Mouse (Mus musculus): ENCODE results near the gene Gm16253.

Gm16253 gene

DNA sequence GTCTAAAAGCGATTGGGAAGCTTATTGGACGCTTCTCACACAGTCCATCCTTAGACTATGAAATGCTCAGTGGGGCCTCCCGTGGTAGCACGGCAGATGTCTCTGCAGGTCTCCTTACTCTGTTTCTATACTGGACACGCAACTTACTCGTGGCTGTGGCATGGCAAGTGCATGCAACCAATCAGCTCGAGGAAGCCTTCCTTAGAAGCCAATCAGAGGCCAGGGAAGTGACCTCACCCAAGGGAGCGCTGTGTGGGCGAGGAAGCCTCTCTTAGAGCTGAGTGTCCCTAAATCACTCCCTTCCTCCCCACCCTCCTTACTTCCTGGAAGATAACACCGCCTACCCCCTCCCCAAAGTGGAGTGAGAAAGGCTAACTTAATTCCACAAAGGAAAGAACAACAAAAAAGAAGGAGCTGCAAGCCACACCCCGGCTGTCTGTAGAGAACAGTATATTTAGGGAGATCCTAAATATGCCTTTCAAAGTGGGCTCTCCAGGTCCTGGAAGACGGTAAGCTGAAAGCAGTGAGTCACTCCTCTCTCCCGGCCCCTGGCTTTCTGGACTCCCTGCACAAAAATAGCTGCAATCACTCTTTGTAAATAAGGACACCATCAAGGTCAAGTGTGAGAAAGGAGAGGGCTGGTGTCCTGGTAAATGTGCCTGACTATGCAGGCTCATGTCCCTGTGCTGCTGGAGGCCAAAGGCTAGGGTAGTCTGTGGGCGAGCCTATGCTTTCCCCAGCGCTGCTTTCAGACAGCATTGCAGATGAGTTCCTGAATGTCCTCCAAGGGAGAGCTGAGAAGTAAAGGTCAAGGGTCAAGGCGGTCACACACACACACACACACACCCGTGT lies at the start of gene Gm16253:
Gm16253 (plus strand) TSS at position 295 of the 852 bp plus-strand sequence.
- Histone ChIP-seq H3K4me3 (replicated peaks; ENCODE audit: low read length) (peak within 1 kb of the TSS; percentile 68), H3K9me3 (ENCODE audit: low read length) (no peaks in the 10 kb centered on the region), H3K27me3 (ENCODE audit: insufficient read depth, low read length) (no peaks in the 10 kb centered on the region), H3K4me1 (replicated peaks; ENCODE audit: low read depth, low read length) (peaks cover 90% of the 10 kb centered on the region), H3K36me3 (ENCODE audit: insufficient read depth, low read length) (peaks cover 25% of the 10 kb centered on the region)
- TF ChIP-seq NANOG (IDR thresholded peaks at IDR 0.05; ENCODE audit: borderline replicate concordance, low read length): no peak
- no peak for TF ChIP-seq POU5F1 (IDR thresholded peaks at IDR 0.05; ENCODE audit: borderline replicate concordance, low read length)

DNA sequence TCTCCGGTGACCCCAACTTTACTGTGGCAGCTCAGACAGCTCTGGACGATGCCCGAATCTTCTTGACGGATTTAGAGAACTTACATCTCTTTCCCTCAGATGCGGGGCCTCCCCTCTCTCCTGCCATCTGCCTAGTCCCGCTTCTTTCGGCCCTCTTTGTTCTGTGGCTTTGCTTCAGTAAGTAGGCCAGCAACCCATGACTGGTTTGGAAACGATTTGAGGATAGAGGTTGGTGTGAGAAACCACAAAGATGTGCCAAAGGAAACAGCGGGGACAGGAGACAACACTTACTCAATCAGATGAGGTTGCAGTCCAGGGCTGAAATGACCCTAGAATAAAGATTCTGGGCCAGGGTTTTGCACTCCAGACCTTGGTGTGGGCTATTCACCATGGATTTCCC lies 48.3 kb upstream of the Gm16253 start:
- H3K36me3 ChIP-seq (ENCODE audit: insufficient read depth, low read length): no peaks in the 10 kb centered on the region
- TF ChIP-seq POU5F1 (IDR thresholded peaks at IDR 0.05; ENCODE audit: borderline replicate concordance, low read length) (no peak), CTCF (conservative IDR thresholded peaks at IDR 0.05; ENCODE audit: low read length) (no peak), NANOG (IDR thresholded peaks at IDR 0.05; ENCODE audit: borderline replicate concordance, low read length) (no peak)
- no peaks in the 10 kb centered on the region for H3K9me3 ChIP-seq (ENCODE audit: low read length)
- H3K4me1 ChIP-seq (replicated peaks; ENCODE audit: low read depth, low read length): peaks cover 25% of the 10 kb centered on the region
- H3K4me3 ChIP-seq (replicated peaks; ENCODE audit: low read length): peak overlapping the region; percentile 80
- peaks cover 51% of the 10 kb centered on the region for H3K27me3 ChIP-seq (ENCODE audit: insufficient read depth, low read length)

DNA sequence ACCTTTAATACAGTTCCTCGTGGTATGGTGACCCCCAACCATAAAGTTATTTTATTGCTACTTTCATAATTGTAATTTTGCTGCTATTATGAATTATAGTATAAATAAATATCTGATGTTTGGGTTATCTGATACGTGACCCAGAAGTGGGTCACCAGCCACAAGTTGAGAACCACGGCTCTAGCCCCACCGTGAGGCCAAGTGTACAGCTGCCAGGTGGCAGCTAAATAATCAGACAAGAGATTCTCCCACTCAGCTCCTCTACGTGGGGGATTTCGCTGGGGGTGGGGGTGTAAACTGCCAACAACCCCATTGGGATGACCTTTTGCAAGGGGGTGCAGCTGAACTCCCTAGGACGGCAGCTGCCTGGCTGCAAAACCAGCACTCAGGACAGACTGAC lies 44.7 kb upstream of the Gm16253 start:
- H3K36me3 ChIP-seq (ENCODE audit: insufficient read depth, low read length): no peaks in the 10 kb centered on the region
- no peak overlapping the region for H3K4me3 ChIP-seq (replicated peaks; ENCODE audit: low read length)
- no peak for TF ChIP-seq NANOG (IDR thresholded peaks at IDR 0.05; ENCODE audit: borderline replicate concordance, low read length)
- no peak for TF ChIP-seq CTCF (conservative IDR thresholded peaks at IDR 0.05; ENCODE audit: low read length)
- peaks cover 30% of the 10 kb centered on the region for H3K27me3 ChIP-seq (ENCODE audit: insufficient read depth, low read length)
- peaks cover 15% of the 10 kb centered on the region for H3K4me1 ChIP-seq (replicated peaks; ENCODE audit: low read depth, low read length)
- no peaks in the 10 kb centered on the region for H3K9me3 ChIP-seq (ENCODE audit: low read length)

- Histone ChIP-seq H3K9me3 (ENCODE audit: low read length) (no peaks in the 10 kb centered on the region), H3K36me3 (ENCODE audit: insufficient read depth, low read length) (no peaks in the 10 kb centered on the region), H3K27me3 (ENCODE audit: insufficient read depth, low read length) (peaks cover 8% of the 10 kb centered on the region; the same call in 1 of the 2 replicates), H3K4me3 (replicated peaks; ENCODE audit: low read length) (no peak overlapping the region), H3K4me1 (replicated peaks; ENCODE audit: low read depth, low read length) (no peaks in the 10 kb centered on the region)
- TF ChIP-seq CTCF (conservative IDR thresholded peaks at IDR 0.05; ENCODE audit: low read length): peak; percentile 37
- no peak for TF ChIP-seq NANOG (IDR thresholded peaks at IDR 0.05; ENCODE audit: borderline replicate concordance, low read length)
Observed at GRCm38 (mm10) chr3:96534300-96534699, 42.5 kb upstream of the Gm16253 start.

DNA sequence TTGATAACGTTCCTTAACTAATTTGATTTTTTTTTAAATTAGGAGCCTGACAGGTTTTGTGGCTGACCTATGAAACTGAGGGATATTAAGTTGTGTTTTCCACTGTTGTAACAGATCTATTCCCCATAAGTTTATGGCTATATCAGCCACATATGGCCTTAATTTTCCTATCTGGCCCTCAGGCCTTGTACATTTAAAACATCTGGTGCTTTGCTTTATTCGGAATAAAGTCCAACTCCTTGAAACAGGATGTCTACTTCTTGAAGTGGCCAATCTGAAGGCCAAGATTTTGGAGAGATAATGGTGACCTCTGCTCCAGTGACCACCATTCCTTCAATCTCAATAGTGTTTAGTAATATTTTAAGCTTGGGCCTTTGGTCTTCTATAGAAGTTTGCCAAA lies 37.5 kb upstream of the Gm16253 start:
- Histone ChIP-seq H3K36me3 (ENCODE audit: insufficient read depth, low read length) (no peaks in the 10 kb centered on the region), H3K27me3 (ENCODE audit: insufficient read depth, low read length) (peaks cover 8% of the 10 kb centered on the region; the same call in 1 of the 2 replicates), H3K4me3 (replicated peaks; ENCODE audit: low read length) (no peak overlapping the region), H3K9me3 (ENCODE audit: low read length) (no peaks in the 10 kb centered on the region), H3K4me1 (replicated peaks; ENCODE audit: low read depth, low read length) (peaks cover 5% of the 10 kb centered on the region; the same call in 1 of the 2 replicates)
- TF ChIP-seq POU5F1 (IDR thresholded peaks at IDR 0.05; ENCODE audit: borderline replicate concordance, low read length): no peak
- TF ChIP-seq CTCF (conservative IDR thresholded peaks at IDR 0.05; ENCODE audit: low read length): no peak
- no peak for TF ChIP-seq NANOG (IDR thresholded peaks at IDR 0.05; ENCODE audit: borderline replicate concordance, low read length)

DNA sequence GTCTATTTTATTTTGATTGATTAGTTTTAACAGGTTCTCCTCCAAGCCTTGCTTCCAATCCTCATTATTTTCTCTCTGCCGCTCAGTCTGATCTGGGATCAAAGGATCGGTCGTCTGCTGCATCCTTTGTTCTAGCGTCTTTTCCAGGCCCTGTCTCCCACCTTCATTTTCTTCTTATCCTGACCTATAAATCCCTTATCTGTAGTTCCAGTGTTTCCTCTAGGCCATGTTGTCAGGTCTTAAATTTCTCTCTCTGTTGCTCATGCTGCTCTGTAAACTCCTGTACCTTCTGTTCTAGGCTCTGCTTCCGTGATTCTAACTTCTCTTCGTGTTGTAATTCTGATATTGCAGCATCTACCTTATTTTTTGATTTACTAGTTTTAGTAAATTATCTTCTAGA lies 36.0 kb upstream of the Gm16253 start:
- H3K4me1 ChIP-seq (replicated peaks; ENCODE audit: low read depth, low read length): peaks cover 5% of the 10 kb centered on the region; the same call in 1 of the 2 replicates
- no peak overlapping the region for H3K4me3 ChIP-seq (replicated peaks; ENCODE audit: low read length)
- H3K27me3 ChIP-seq (ENCODE audit: insufficient read depth, low read length): peaks cover 8% of the 10 kb centered on the region; the same call in 1 of the 2 replicates
- TF ChIP-seq CTCF (conservative IDR thresholded peaks at IDR 0.05; ENCODE audit: low read length) (no peak), NANOG (IDR thresholded peaks at IDR 0.05; ENCODE audit: borderline replicate concordance, low read length) (no peak), POU5F1 (IDR thresholded peaks at IDR 0.05; ENCODE audit: borderline replicate concordance, low read length) (no peak)
- H3K36me3 ChIP-seq (ENCODE audit: insufficient read depth, low read length): no peaks in the 10 kb centered on the region
- H3K9me3 ChIP-seq (ENCODE audit: low read length): no peaks in the 10 kb centered on the region

DNA sequence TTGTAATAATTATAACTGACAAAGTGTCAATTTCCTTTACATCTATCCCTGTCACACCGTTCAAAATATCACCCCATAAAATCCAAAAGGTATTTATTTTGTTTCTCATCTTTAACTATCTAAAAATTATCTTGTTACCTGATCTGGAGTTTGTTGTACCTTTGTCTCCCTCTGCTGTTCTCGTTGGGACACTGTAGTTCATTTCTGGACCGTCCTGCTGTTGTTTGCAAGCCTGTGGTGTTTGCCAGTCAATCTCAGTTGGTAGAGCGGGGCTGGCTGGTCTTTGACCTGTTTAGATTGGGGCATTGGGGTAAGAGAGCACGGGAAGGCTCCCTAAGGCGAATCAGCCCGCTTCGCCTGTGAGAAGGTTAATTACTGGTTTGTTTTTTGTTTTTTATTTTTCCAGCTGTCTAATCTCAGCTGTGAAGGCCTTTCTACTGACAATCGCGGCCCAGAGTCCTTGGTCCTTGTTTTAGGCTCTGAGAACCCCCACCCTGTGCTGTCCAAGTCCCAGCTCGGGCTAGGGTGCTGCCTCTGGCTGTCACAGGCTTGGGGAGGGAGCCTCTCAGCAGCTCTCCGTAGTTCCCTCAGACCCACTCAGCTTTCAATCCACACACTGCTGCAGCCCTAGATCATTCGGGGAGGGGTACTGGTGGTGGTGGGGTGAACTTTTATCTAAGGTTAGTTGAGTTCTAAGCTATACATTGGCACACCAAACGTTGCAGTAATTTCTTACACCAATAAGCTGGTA lies 35.3 kb upstream of the Gm16253 start:
- Histone ChIP-seq H3K27me3 (ENCODE audit: insufficient read depth, low read length) (peaks cover 8% of the 10 kb centered on the region; the same call in 1 of the 2 replicates), H3K9me3 (ENCODE audit: low read length) (no peaks in the 10 kb centered on the region), H3K4me3 (replicated peaks; ENCODE audit: low read length) (peak overlapping the region; percentile 27; the same call in 1 of the 2 replicates), H3K4me1 (replicated peaks; ENCODE audit: low read depth, low read length) (peaks cover 5% of the 10 kb centered on the region; the same call in 1 of the 2 replicates), H3K36me3 (ENCODE audit: insufficient read depth, low read length) (no peaks in the 10 kb centered on the region)
- TF ChIP-seq NANOG (IDR thresholded peaks at IDR 0.05; ENCODE audit: borderline replicate concordance, low read length) (no peak), CTCF (conservative IDR thresholded peaks at IDR 0.05; ENCODE audit: low read length) (peak; percentile 39)

DNA sequence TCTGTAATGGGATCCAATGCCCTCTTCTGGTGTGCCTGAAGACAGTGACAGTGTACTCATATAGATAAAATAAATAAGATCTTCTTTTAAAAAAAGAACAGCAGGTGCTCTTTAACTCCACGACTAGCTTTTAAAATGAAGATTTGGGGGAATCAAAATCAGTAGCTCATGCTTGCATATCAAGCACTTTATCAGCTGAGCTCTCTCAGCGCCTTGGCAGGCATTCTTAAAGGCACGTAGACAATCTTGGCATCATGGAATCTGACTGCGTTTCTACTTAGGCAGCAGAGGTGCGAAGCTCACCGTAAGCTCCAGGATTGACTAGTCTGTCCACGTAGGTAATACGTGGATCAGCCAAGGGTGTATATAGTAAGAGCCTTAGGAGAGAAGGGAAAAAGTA lies 34.2 kb upstream of the Gm16253 start:
- TF ChIP-seq CTCF (conservative IDR thresholded peaks at IDR 0.05; ENCODE audit: low read length) (no peak), NANOG (IDR thresholded peaks at IDR 0.05; ENCODE audit: borderline replicate concordance, low read length) (no peak), POU5F1 (IDR thresholded peaks at IDR 0.05; ENCODE audit: borderline replicate concordance, low read length) (no peak)
- Histone ChIP-seq H3K4me1 (replicated peaks; ENCODE audit: low read depth, low read length) (peaks cover 11% of the 10 kb centered on the region), H3K4me3 (replicated peaks; ENCODE audit: low read length) (no peak overlapping the region)

More for the DNA sequence above, 34.2 kb upstream of the Gm16253 start:
- no peaks in the 10 kb centered on the region for H3K36me3 ChIP-seq (ENCODE audit: insufficient read depth, low read length)
- H3K27me3 ChIP-seq (ENCODE audit: insufficient read depth, low read length): peaks cover 5% of the 10 kb centered on the region; the same call in 1 of the 2 replicates
- no peaks in the 10 kb centered on the region for H3K9me3 ChIP-seq (ENCODE audit: low read length)
